Mouse (Mus musculus): ENCODE results near the gene Scgb1b3. TPM values are rescaled to one million over a fixed set of nuclear protein-coding genes. Genes with fewer than 3 reads are reported as not detected.

Gene Scgb1b3
- polyA plus RNA-seq (2012; rRNA removed) (not detected in 2 replicates), polyA plus RNA-seq (2014; fragmentation: Nextera tagmentation; extraction: Ambion mirVana) (not detected in 2 replicates)

- DNase-seq (ENCODE audit: low read depth in 3 of 3, low spot score in 3 of 3), result no peak
- Histone ChIP-seq H3K27ac (no peak within 1 kb of the TSS), H3K4me1 (replicated peaks; ENCODE audit: control insufficient read depth in 2 of 2, insufficient read depth in 2 of 2, low read length in 1 of 2) (no peaks in the 10 kb centered on the region), H3K4me2 (ENCODE audit: low read depth) (no peak within 1 kb of the TSS), H3K9me3 (ENCODE audit: control insufficient read depth, low read length) (no peaks in the 10 kb centered on the region), H3K27me3 (ENCODE audit: control insufficient read depth, insufficient read depth, low read length) (no peaks in the 10 kb centered on the region), H3K9ac (replicated peaks) (no peak within 1 kb of the TSS), H3K4me3 (ENCODE audit: insufficient read depth in 1 of 2, low read depth in 2 of 2, low read length in 2 of 2) (no peak within 1 kb of the TSS), H3K36me3 (replicated peaks; ENCODE audit: control insufficient read depth, insufficient read depth, low read depth) (no peaks in the 10 kb centered on the region)
- TF ChIP-seq EP300 (IDR thresholded peaks at IDR 0.05; ENCODE audit: low read depth) (no peak), CTCF (IDR thresholded peaks at IDR 0.05; ENCODE audit: low read depth) (no peak)
- WGBS (ENCODE audit: insufficient replicate concordance), result 51% methylated on average over 3 of the region's 3 CpGs
- ATAC-seq (ENCODE audit: insufficient read depth), result no peak
These were observed at the start of gene Scgb1b3 for GRCm38 (mm10) chr7:31375292-31375691. Gene Scgb1b3, plus strand, starts transcription at chr7:31375592.

- Histone ChIP-seq H3K9ac (replicated peaks) (no peak within 1 kb of the TSS), H3K27ac (no peak within 1 kb of the TSS), H3K9me3 (ENCODE audit: control insufficient read depth, low read length) (no peaks in the 10 kb centered on the region), H3K4me3 (ENCODE audit: insufficient read depth in 1 of 2, low read depth in 2 of 2, low read length in 2 of 2) (no peak within 1 kb of the TSS), H3K36me3 (replicated peaks; ENCODE audit: control insufficient read depth, insufficient read depth, low read depth) (no peaks in the 10 kb centered on the region), H3K4me2 (ENCODE audit: low read depth) (no peak within 1 kb of the TSS), H3K27me3 (ENCODE audit: control insufficient read depth, insufficient read depth, low read length) (no peaks in the 10 kb centered on the region), H3K4me1 (replicated peaks; ENCODE audit: control insufficient read depth in 2 of 2, insufficient read depth in 2 of 2, low read length in 1 of 2) (no peaks in the 10 kb centered on the region)
- WGBS (ENCODE audit: insufficient replicate concordance), result 43% methylated on average over 4 of the region's 4 CpGs
- DNase-seq (ENCODE audit: low read depth in 3 of 3, low spot score in 3 of 3) (no peak), ATAC-seq (ENCODE audit: insufficient read depth) (no peak)
- TF ChIP-seq EP300 (IDR thresholded peaks at IDR 0.05; ENCODE audit: low read depth) (no peak), CTCF (IDR thresholded peaks at IDR 0.05; ENCODE audit: low read depth) (no peak)
These were observed 13.3 kb upstream of the Scgb1b3 start, which contains the start of gene Scgb2b3 for GRCm38 (mm10) chr7:31362022-31362560. Gene Scgb2b3, minus strand, starts transcription at chr7:31362072.

Other genes starting within 250 kb of the Scgb1b3 start
- 0.97 and 1.0 TPM in 2 replicates for gene Scn1b, start 248.6 kb upstream of the Scgb1b3 start, polyA plus RNA-seq (2012; rRNA removed)
- 0.45 and 0.52 TPM in 2 replicates for gene Scn1b, start 248.6 kb upstream of the Scgb1b3 start, polyA plus RNA-seq (2014; fragmentation: Nextera tagmentation; extraction: Ambion mirVana)
- 19.1 and 19.4 TPM in 2 replicates for gene Gramd1a, start 219.7 kb upstream of the Scgb1b3 start, polyA plus RNA-seq (2012; rRNA removed)
- gene Gramd1a, start 219.7 kb upstream of the Scgb1b3 start, polyA plus RNA-seq (2014; fragmentation: Nextera tagmentation; extraction: Ambion mirVana), result 8.0 and 8.5 TPM in 2 replicates
- gene Scgb2b2, start 85.1 kb upstream of the Scgb1b3 start, polyA plus RNA-seq (2012; rRNA removed), result not detected in 2 replicates
- gene Scgb2b2, start 85.1 kb upstream of the Scgb1b3 start, polyA plus RNA-seq (2014; fragmentation: Nextera tagmentation; extraction: Ambion mirVana), result not detected in 2 replicates
- gene Scgb1b2, start 83.8 kb upstream of the Scgb1b3 start, polyA plus RNA-seq (2012; rRNA removed), result not detected in 2 replicates
- gene Scgb1b2, start 83.8 kb upstream of the Scgb1b3 start, polyA plus RNA-seq (2014; fragmentation: Nextera tagmentation; extraction: Ambion mirVana), result not detected in 2 replicates
- gene Scgb2b3, start 13.5 kb upstream of the Scgb1b3 start, polyA plus RNA-seq (2012; rRNA removed), result not detected in 2 replicates
- not detected in 2 replicates for gene Scgb2b3, start 13.5 kb upstream of the Scgb1b3 start, polyA plus RNA-seq (2014; fragmentation: Nextera tagmentation; extraction: Ambion mirVana)